Mouse (Mus musculus): Measurements from ENCODE around the gene Snx20. TPM values are rescaled to one million over a fixed set of nuclear protein-coding genes. Genes with fewer than 3 reads are reported as not detected.
"Not testable (repeated sequence)": the region's sequence is repeated elsewhere in the genome, so short reads cannot be mapped to it uniquely, and the experiment has no call there.

Gene Snx20
- total and polyA plus RNA-seq, 2 experiments from 2014 or later: 1.6 to 1.9 TPM

DNA sequence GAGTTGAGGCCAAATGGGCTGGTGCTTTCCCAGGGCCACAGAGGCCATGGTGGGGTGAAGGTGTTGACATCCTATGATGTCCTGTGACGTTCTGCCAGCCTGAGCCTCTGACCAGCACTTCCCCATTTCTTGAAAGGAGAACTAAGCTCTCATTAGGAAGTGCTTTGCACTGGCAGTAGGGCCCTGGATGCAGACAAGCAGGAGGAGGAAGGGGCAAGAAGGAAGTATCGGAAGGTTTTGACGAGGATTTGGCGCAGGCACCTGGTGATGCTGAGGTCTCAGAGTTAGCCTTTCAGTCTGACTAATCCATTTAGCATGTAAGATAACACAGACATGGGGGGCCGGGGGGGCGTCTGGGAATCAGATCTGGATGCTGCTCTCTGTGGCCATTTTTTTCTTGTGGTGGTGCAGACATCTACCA, 26.5 kb upstream of the Snx20 start:
- H3K27ac ChIP-seq (ENCODE audit: low read depth, low read length): no peak overlapping the region
- no peak overlapping the region for H3K9ac ChIP-seq
- ATAC-seq (no peak), DNase-seq (no peak)
- 77% methylated on average over 6 of the region's 6 CpGs for WGBS
- TF ChIP-seq CTCF (IDR thresholded peaks at IDR 0.05; ENCODE audit: low read depth): no peak
- H3K4me1 ChIP-seq (ENCODE audit: insufficient read depth): no peaks in the 10 kb centered on the region
- H3K36me3 ChIP-seq (ENCODE audit: insufficient read depth): no peaks in the 10 kb centered on the region
- no peak overlapping the region for H3K4me2 ChIP-seq (ENCODE audit: low read depth)
- no peaks in the 10 kb centered on the region for H3K27me3 ChIP-seq (ENCODE audit: insufficient read depth, low read length)
- no peaks in the 10 kb centered on the region for H3K9me3 ChIP-seq (ENCODE audit: low read length)
- no peak overlapping the region for H3K4me3 ChIP-seq (ENCODE audit: low read depth, low read length)

- no peaks in the 10 kb centered on the region for H3K9me3 ChIP-seq (ENCODE audit: low read length)
- no peak overlapping the region for H3K4me3 ChIP-seq (ENCODE audit: low read depth, low read length)
- no peak overlapping the region for H3K9ac ChIP-seq
- no peak for TF ChIP-seq CTCF (IDR thresholded peaks at IDR 0.05; ENCODE audit: low read depth)
- ATAC-seq (no peak; the same call in 1 of the 2 replicates), DNase-seq (peak; percentile 67)
- no peaks in the 10 kb centered on the region for H3K36me3 ChIP-seq (ENCODE audit: insufficient read depth)
- no peak overlapping the region for H3K27ac ChIP-seq (ENCODE audit: low read depth, low read length)
- no peaks in the 10 kb centered on the region for H3K27me3 ChIP-seq (ENCODE audit: insufficient read depth, low read length)
- no peaks in the 10 kb centered on the region for H3K4me1 ChIP-seq (ENCODE audit: insufficient read depth)
- no peak overlapping the region for H3K4me2 ChIP-seq (ENCODE audit: low read depth)
- WGBS: 31% methylated on average over 3 of the region's 3 CpGs
Observed at GRCm38 (mm10) chr8:88659873-88660272, 23.9 kb upstream of the Snx20 start.

DNA sequence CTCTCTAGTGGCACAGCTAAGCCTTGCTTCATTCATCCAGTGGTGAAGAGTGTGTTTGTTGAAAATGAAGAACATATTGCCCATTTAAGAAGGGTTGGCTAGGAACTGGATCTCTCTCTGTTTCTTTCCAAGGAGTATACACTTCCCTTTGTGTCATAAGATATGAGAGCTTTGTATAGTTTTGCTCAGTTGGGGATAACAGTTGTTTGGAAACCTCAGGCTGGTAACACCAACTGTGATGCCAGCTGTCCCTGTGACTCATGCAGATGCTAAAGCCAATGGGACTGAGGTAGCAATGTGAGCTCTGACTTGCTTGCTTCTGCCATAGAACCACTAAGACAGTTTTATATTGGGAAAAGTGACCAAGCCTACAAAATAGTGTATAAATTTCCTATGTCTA, 19.4 kb upstream of the Snx20 start:
- no peaks in the 10 kb centered on the region for H3K9me3 ChIP-seq (ENCODE audit: low read length)
- no peaks in the 10 kb centered on the region for H3K27me3 ChIP-seq (ENCODE audit: insufficient read depth, low read length)
- ATAC-seq (0 out of 2 replicates have a peak, but pooled peaks have one; percentile 14), DNase-seq (no peak)
- no peak overlapping the region for H3K4me3 ChIP-seq (ENCODE audit: low read depth, low read length)
- no peak for TF ChIP-seq CTCF (IDR thresholded peaks at IDR 0.05; ENCODE audit: low read depth)
- H3K9ac ChIP-seq: no peak overlapping the region
- no peaks in the 10 kb centered on the region for H3K4me1 ChIP-seq (ENCODE audit: insufficient read depth)
- H3K36me3 ChIP-seq (ENCODE audit: insufficient read depth): no peaks in the 10 kb centered on the region
- H3K4me2 ChIP-seq (ENCODE audit: low read depth): no peak overlapping the region
- no peak overlapping the region for H3K27ac ChIP-seq (ENCODE audit: low read depth, low read length)

DNA sequence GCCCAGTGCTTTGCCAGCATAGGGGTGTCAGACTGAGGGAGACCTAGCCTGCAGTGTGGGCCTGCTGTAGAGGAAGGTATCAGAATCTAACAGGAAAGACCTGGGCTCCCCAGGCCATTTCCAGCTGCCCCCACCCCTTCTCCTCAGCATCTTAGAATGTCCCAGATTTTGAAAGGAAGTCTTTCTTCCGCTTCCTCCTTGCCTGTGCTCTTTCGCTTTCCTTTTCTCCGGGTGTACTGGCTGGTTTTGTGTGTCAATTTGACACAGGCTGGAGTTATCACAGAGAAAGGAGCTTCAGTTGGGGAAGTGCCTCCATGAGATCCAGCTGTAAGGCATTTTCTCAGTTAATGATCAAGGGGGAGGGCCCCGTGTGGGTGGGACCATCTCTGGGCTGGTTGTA, 15.2 kb upstream of the Snx20 start:
- not testable (repeated sequence) for H3K4me2 ChIP-seq (ENCODE audit: low read depth); DNase-seq; H3K36me3 ChIP-seq (ENCODE audit: insufficient read depth); H3K4me3 ChIP-seq (ENCODE audit: low read depth, low read length); H3K27me3 ChIP-seq (ENCODE audit: insufficient read depth, low read length); H3K4me1 ChIP-seq (ENCODE audit: insufficient read depth); H3K9ac ChIP-seq; H3K9me3 ChIP-seq (ENCODE audit: low read length); ATAC-seq; H3K27ac ChIP-seq (ENCODE audit: low read depth, low read length)
- 75% methylated on average over 4 of the region's 4 CpGs for WGBS

DNA sequence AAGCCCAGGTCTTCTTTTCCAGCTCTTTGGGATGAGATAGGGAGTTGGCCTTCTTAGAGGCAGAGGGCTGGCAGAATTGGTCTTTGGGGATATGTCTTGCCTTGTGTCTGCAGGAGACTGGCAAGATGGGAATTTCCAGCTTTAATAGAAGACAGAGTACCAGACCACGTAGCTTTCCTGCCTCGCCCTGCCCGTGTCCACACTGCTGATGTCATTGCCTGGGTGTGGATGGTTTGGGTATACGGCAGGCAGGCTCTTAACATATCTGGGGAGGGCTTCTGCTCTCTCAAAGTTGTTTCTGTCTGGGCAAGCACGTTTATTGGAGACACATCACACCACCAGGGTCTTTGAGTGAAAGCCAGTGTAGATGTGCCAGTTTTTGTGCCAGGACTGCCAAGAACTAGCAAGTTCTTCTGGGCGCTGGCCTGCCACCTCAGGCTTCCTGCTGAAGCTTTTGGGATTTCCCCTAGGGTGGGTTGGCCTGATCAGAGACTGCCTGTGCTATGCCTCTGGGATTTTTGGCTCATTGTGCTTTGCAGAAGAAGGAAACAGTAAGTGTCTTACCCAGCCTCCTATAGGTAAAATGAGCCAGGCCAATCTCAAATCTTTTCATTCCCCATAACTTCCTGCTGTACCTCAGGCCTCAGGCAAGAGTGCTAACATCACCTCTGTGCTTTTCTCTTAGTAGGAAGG, 14.2 kb upstream of the Snx20 start:
- no peak for TF ChIP-seq CTCF (IDR thresholded peaks at IDR 0.05; ENCODE audit: low read depth)
- Histone ChIP-seq H3K36me3 (ENCODE audit: insufficient read depth) (no peaks in the 10 kb centered on the region), H3K9ac (no peak overlapping the region), H3K4me3 (ENCODE audit: low read depth, low read length) (no peak overlapping the region), H3K27me3 (ENCODE audit: insufficient read depth, low read length) (peaks cover 4% of the 10 kb centered on the region; the same call in 1 of the 2 replicates), H3K4me2 (ENCODE audit: low read depth) (no peak overlapping the region), H3K9me3 (ENCODE audit: low read length) (no peaks in the 10 kb centered on the region), H3K27ac (ENCODE audit: low read depth, low read length) (no peak overlapping the region), H3K4me1 (ENCODE audit: insufficient read depth) (peaks cover 5% of the 10 kb centered on the region; the same call in 1 of the 2 replicates)
- DNase-seq: peak; percentile 27
- ATAC-seq: no peak
- 63% methylated on average over 6 of the region's 6 CpGs for WGBS

DNA sequence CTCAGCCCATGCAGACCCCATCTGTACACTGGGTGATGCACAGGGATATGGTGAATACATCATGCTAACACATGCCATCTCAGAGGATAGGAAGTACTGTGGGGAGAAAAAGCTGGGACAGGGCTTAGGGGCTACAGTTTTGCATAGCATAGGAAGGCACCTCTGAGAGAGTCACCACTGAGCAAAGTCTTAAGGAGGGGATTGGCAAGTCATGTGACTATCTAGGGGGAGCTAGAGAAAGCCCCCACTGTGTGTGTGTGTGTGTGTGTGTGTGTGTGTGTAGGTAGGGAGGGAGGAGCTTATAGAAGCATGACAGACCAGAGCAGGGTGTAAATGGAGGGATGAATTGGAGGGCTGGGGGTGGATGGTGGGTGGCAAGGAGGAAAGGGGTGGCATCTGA, 12.4 kb upstream of the Snx20 start:
- peaks cover 5% of the 10 kb centered on the region; the same call in 1 of the 2 replicates for H3K4me1 ChIP-seq (ENCODE audit: insufficient read depth)
- no peaks in the 10 kb centered on the region for H3K36me3 ChIP-seq (ENCODE audit: insufficient read depth)
- no peak overlapping the region for H3K4me2 ChIP-seq (ENCODE audit: low read depth)
- no peak overlapping the region for H3K4me3 ChIP-seq (ENCODE audit: low read depth, low read length)
- ATAC-seq (no peak), DNase-seq (no peak)
- H3K27ac ChIP-seq (ENCODE audit: low read depth, low read length): no peak overlapping the region
- no peak overlapping the region for H3K9ac ChIP-seq
- no peaks in the 10 kb centered on the region for H3K9me3 ChIP-seq (ENCODE audit: low read length)
- no peak for TF ChIP-seq CTCF (IDR thresholded peaks at IDR 0.05; ENCODE audit: low read depth)
- peaks cover 4% of the 10 kb centered on the region; the same call in 1 of the 2 replicates for H3K27me3 ChIP-seq (ENCODE audit: insufficient read depth, low read length)

- TF ChIP-seq CTCF (IDR thresholded peaks at IDR 0.05; ENCODE audit: low read depth): no peak
- Histone ChIP-seq H3K4me2 (ENCODE audit: low read depth) (peak within 1 kb of the TSS; percentile 41), H3K36me3 (ENCODE audit: insufficient read depth) (no peaks in the 10 kb centered on the region), H3K27me3 (ENCODE audit: insufficient read depth, low read length) (peaks cover 4% of the 10 kb centered on the region; the same call in 1 of the 2 replicates), H3K9ac (peak within 1 kb of the TSS; percentile 19; the same call in 1 of the 2 replicates), H3K9me3 (ENCODE audit: low read length) (no peaks in the 10 kb centered on the region), H3K4me1 (ENCODE audit: insufficient read depth) (peaks cover 5% of the 10 kb centered on the region; the same call in 1 of the 2 replicates), H3K4me3 (ENCODE audit: low read depth, low read length) (peak within 1 kb of the TSS; percentile 14), H3K27ac (ENCODE audit: low read depth, low read length) (no peak within 1 kb of the TSS)
- DNase-seq (peak; percentile 39), ATAC-seq (peak; percentile 58; the same call in 1 of the 2 replicates)
- WGBS: 10% methylated on average over 33 of the region's 33 CpGs
Observed at GRCm38 (mm10) chr8:88646837-88647778, 11.2 kb upstream of the Snx20 start, which contains the start of gene Nod2. TSS of gene Nod2 (plus strand) at chr8:88647315.
